Mouse (Mus musculus): Measurements from ENCODE around the gene Ppp1r13b. TPM values are rescaled to one million over a fixed set of nuclear protein-coding genes. Genes with fewer than 3 reads are reported as not detected.

The Ppp1r13b gene
- polyA plus RNA-seq, 1 experiment from 2014 or later = 6.8 TPM

DNA sequence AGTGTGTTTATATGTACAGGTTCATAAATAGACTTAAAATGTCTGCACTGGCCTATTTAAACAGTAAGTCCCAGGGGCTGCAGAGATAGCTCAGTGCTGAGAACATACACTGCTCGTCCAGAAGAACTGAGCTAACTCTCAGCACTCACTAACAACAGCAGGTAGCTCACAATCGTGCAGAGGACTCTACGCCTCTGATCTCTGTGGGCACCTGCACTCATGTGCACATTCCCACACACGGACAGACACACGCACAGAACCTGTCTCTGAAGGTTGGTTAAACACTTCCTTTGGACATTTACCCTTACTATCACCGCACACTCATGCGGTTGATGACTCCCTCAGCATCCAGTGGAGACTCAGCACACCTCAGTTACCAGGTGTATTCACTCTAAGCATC is 37.1 kb downstream of the Ppp1r13b start:
- no peak overlapping the region for H3K4me3 ChIP-seq (ENCODE audit: low read depth, low read length)
- no peak overlapping the region for H3K4me2 ChIP-seq (ENCODE audit: low read depth, low read length)
- no peaks in the 10 kb centered on the region for H3K9me3 ChIP-seq (replicated peaks; ENCODE audit: control insufficient read depth, low read length)
- ATAC-seq (replicated peaks; ENCODE audit: insufficient number of reproducible peaks, low FRiP score, low TSS enrichment, low read depth) (no peak), DNase-seq (ENCODE audit: low spot score) (no peak)
- H3K9ac ChIP-seq (replicated peaks; ENCODE audit: low read length) = no peak overlapping the region
- WGBS = 89% methylated on average over 7 of the region's 7 CpGs
- H3K27ac ChIP-seq (replicated peaks; ENCODE audit: low read depth, low read length) = no peak overlapping the region
- no peaks in the 10 kb centered on the region for H3K36me3 ChIP-seq (replicated peaks; ENCODE audit: control insufficient read depth, insufficient read depth, low read depth, low read length)
- no peaks in the 10 kb centered on the region for H3K27me3 ChIP-seq (ENCODE audit: control insufficient read depth, insufficient read depth, low read length)
- no peaks in the 10 kb centered on the region for H3K4me1 ChIP-seq (ENCODE audit: control insufficient read depth, insufficient read depth, low read length)

DNA sequence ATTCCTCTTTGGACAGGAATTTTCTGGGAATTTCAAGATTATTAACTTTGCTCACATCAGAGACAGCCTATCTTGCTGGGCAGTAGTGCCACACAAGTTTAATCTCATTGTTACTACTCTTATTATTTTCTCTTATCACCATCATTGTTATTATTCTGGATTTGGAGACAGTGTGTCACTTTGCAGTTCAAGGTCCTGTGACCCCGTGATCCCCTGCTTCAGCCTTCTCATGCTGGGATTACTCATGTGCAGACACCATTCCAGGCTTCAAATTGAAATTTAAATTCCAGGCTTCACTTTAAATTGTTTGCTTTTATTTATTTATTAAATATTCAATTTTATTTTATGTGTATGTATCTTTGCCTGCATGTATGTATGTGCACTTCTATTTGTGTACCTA is 38.1 kb downstream of the Ppp1r13b start:
- H3K9me3 ChIP-seq (replicated peaks; ENCODE audit: control insufficient read depth, low read length) = no peaks in the 10 kb centered on the region
- no peaks in the 10 kb centered on the region for H3K36me3 ChIP-seq (replicated peaks; ENCODE audit: control insufficient read depth, insufficient read depth, low read depth, low read length)
- no peaks in the 10 kb centered on the region for H3K27me3 ChIP-seq (ENCODE audit: control insufficient read depth, insufficient read depth, low read length)
- H3K4me3 ChIP-seq (ENCODE audit: low read depth, low read length) = no peak overlapping the region
- ATAC-seq (replicated peaks; ENCODE audit: insufficient number of reproducible peaks, low FRiP score, low TSS enrichment, low read depth) (no peak), DNase-seq (ENCODE audit: low spot score) (no peak)
- H3K27ac ChIP-seq (replicated peaks; ENCODE audit: low read depth, low read length) = no peak overlapping the region
- H3K4me1 ChIP-seq (ENCODE audit: control insufficient read depth, insufficient read depth, low read length) = no peaks in the 10 kb centered on the region
- 81% methylated on average over 1 of the region's 1 CpGs for WGBS
- no peak overlapping the region for H3K4me2 ChIP-seq (ENCODE audit: low read depth, low read length)
- no peak overlapping the region for H3K9ac ChIP-seq (replicated peaks; ENCODE audit: low read length)

DNA sequence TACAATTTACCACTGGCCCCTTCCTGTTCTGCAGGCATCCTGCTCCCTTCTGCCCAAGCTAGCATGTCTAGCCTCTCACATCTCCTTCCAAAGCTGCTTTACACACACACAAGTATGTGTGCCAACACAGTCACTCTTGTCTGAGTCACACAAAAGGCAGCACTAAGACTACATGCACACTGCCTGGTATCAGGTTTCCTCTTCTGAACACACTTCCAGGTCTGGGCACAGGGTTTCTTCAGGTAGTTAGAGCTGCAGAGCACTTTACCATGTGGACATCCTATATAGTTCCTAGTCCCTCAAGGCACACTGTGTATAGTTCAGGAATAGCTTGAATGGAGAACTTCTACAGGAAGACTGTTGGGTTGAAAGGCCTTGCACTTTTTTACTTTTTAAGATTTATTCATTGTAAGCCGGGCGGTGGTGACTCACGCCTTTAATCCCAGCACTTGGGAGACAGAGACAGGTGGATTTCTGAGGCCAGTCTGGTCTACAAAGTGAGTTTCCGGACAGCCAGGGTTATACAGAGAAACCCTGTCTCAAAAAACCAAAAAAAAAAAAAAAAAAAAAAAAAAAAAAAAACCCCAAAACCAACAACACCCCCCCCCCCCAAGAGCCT is 43.6 kb downstream of the Ppp1r13b start:
- DNase-seq (ENCODE audit: low spot score) = no peak

DNA sequence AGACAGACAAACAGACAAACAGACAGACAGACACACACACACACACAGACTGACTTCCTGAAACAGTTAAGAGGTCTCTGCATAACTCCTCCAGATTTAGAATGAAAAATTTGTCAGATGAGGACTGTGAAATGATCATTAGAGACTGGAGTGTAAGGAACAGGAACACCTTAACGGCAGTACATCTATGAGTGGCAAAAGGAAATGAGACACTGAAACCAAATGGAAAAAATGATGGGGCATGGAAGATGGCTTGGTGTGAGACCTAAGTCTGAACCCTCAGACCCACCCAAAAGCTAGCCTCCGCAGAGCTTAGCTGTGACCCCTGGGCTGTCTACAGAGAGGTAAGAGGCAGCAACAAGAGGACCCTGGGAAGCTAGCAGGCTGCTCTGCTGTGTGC is 52.5 kb downstream of the Ppp1r13b start:
- H3K36me3 ChIP-seq (replicated peaks; ENCODE audit: control insufficient read depth, insufficient read depth, low read depth, low read length) = no peaks in the 10 kb centered on the region
- H3K4me3 ChIP-seq (ENCODE audit: low read depth, low read length) = no peak overlapping the region
- H3K27ac ChIP-seq (replicated peaks; ENCODE audit: low read depth, low read length) = no peak overlapping the region
- no peak for DNase-seq (ENCODE audit: low spot score)
- H3K4me2 ChIP-seq (ENCODE audit: low read depth, low read length) = no peak overlapping the region
- 91% methylated on average over 2 of the region's 2 CpGs for WGBS
- no peak overlapping the region for H3K9ac ChIP-seq (replicated peaks; ENCODE audit: low read length)
- H3K9me3 ChIP-seq (replicated peaks; ENCODE audit: control insufficient read depth, low read length) = no peaks in the 10 kb centered on the region
- H3K4me1 ChIP-seq (ENCODE audit: control insufficient read depth, insufficient read depth, low read length) = no peaks in the 10 kb centered on the region
- H3K27me3 ChIP-seq (ENCODE audit: control insufficient read depth, insufficient read depth, low read length) = no peaks in the 10 kb centered on the region
- no peak for ATAC-seq (replicated peaks; ENCODE audit: insufficient number of reproducible peaks, low FRiP score, low TSS enrichment, low read depth)

More for the DNA sequence above, 43.6 kb downstream of the Ppp1r13b start:
- no peak for ATAC-seq (replicated peaks; ENCODE audit: insufficient number of reproducible peaks, low FRiP score, low TSS enrichment, low read depth)
- no peak overlapping the region for H3K27ac ChIP-seq (replicated peaks; ENCODE audit: low read depth, low read length)
- no peak overlapping the region for H3K4me2 ChIP-seq (ENCODE audit: low read depth, low read length)
- no peaks in the 10 kb centered on the region for H3K27me3 ChIP-seq (ENCODE audit: control insufficient read depth, insufficient read depth, low read length)
- H3K9me3 ChIP-seq (replicated peaks; ENCODE audit: control insufficient read depth, low read length) = no peaks in the 10 kb centered on the region
- 92% methylated on average over 4 of the region's 4 CpGs for WGBS
- no peak overlapping the region for H3K9ac ChIP-seq (replicated peaks; ENCODE audit: low read length)
- H3K4me1 ChIP-seq (ENCODE audit: control insufficient read depth, insufficient read depth, low read length) = no peaks in the 10 kb centered on the region
- no peaks in the 10 kb centered on the region for H3K36me3 ChIP-seq (replicated peaks; ENCODE audit: control insufficient read depth, insufficient read depth, low read depth, low read length)
- H3K4me3 ChIP-seq (ENCODE audit: low read depth, low read length) = no peak overlapping the region

DNA sequence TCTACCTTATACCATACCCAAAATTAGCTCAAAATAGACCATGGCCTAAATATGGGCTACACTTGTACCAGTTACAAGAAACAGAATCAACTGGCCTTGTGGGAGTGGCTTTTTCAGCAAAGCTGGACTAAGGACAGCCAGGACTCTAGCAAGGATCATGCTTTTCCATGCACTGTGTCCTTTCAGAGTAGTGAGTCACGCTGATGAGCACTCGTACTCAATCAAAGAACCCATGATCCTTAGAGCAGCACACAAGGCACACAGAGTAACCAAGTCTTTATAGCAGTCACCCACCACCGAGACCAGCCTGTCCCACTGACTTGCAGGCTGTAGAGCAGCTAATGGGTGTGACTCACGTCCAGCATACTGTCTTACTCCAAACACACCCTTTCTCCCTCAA is 54.4 kb downstream of the Ppp1r13b start:
- H3K4me1 ChIP-seq (ENCODE audit: control insufficient read depth, insufficient read depth, low read length) = no peaks in the 10 kb centered on the region
- no peak overlapping the region for H3K27ac ChIP-seq (replicated peaks; ENCODE audit: low read depth, low read length)
- H3K9me3 ChIP-seq (replicated peaks; ENCODE audit: control insufficient read depth, low read length) = no peaks in the 10 kb centered on the region
- no peak overlapping the region for H3K9ac ChIP-seq (replicated peaks; ENCODE audit: low read length)
- no peaks in the 10 kb centered on the region for H3K36me3 ChIP-seq (replicated peaks; ENCODE audit: control insufficient read depth, insufficient read depth, low read depth, low read length)
- H3K4me2 ChIP-seq (ENCODE audit: low read depth, low read length) = no peak overlapping the region
- ATAC-seq (replicated peaks; ENCODE audit: insufficient number of reproducible peaks, low FRiP score, low TSS enrichment, low read depth) (no peak), DNase-seq (ENCODE audit: low spot score) (no peak)
- no peak overlapping the region for H3K4me3 ChIP-seq (ENCODE audit: low read depth, low read length)
- WGBS = 67% methylated on average over 4 of the region's 4 CpGs
- H3K27me3 ChIP-seq (ENCODE audit: control insufficient read depth, insufficient read depth, low read length) = no peaks in the 10 kb centered on the region

DNA sequence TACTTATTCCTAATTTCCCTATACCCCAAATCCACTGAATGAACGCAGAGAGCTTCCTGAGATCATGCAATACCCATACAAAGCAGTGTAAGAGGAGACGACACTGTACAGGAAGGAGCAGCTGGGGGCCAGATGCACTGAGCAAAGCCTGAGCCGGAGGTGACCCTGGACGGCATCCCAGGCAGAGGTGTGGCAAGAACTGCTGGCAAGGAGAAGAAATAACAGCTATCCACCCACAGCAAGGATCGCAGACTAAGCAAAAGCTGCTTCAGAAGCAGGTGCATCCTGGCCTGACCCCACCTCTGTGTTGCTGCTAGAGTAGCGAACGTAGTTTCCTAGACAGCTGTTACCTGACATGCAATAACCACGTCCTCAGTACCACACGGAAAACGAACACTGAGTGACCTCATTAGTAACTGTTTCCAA is 54.9 kb downstream of the Ppp1r13b start:
- peak; percentile 22 for DNase-seq (ENCODE audit: low spot score)
- ATAC-seq (replicated peaks; ENCODE audit: insufficient number of reproducible peaks, low FRiP score, low TSS enrichment, low read depth) = no peak
- 48% methylated on average over 10 of the region's 10 CpGs for WGBS

DNA sequence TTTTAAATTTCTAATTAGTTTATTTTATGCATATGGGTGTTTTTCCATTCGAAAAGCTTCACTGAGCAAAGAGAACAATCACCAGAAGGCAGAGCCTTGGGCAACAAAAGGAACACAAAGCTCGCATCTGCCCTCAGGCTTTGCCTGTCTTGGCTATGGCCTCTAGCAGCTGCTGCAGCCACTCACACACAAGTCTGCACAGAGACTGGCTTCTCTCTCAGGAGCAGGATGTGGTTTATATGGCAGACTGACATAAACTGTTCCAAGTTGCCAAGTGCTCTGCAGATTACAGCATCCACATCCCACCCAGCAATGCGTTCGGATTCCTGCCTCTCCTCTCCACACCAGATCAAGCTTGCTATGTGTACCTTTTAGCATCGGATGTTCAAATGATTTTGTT is 56.2 kb downstream of the Ppp1r13b start:
- DNase-seq (ENCODE audit: low spot score) = no peak
- Histone ChIP-seq H3K36me3 (replicated peaks; ENCODE audit: control insufficient read depth, insufficient read depth, low read depth, low read length) (no peaks in the 10 kb centered on the region), H3K4me1 (ENCODE audit: control insufficient read depth, insufficient read depth, low read length) (no peaks in the 10 kb centered on the region), H3K9me3 (replicated peaks; ENCODE audit: control insufficient read depth, low read length) (no peaks in the 10 kb centered on the region), H3K4me2 (ENCODE audit: low read depth, low read length) (no peak overlapping the region), H3K4me3 (ENCODE audit: low read depth, low read length) (no peak overlapping the region), H3K9ac (replicated peaks; ENCODE audit: low read length) (no peak overlapping the region), H3K27ac (replicated peaks; ENCODE audit: low read depth, low read length) (no peak overlapping the region), H3K27me3 (ENCODE audit: control insufficient read depth, insufficient read depth, low read length) (no peaks in the 10 kb centered on the region)
- WGBS = 78% methylated on average over 5 of the region's 5 CpGs
- no peak for ATAC-seq (replicated peaks; ENCODE audit: insufficient number of reproducible peaks, low FRiP score, low TSS enrichment, low read depth)

More for the DNA sequence above, 54.9 kb downstream of the Ppp1r13b start:
- no peaks in the 10 kb centered on the region for H3K27me3 ChIP-seq (ENCODE audit: control insufficient read depth, insufficient read depth, low read length)
- H3K27ac ChIP-seq (replicated peaks; ENCODE audit: low read depth, low read length) = no peak overlapping the region
- no peaks in the 10 kb centered on the region for H3K9me3 ChIP-seq (replicated peaks; ENCODE audit: control insufficient read depth, low read length)
- H3K4me1 ChIP-seq (ENCODE audit: control insufficient read depth, insufficient read depth, low read length) = no peaks in the 10 kb centered on the region
- H3K9ac ChIP-seq (replicated peaks; ENCODE audit: low read length) = no peak overlapping the region
- no peak overlapping the region for H3K4me2 ChIP-seq (ENCODE audit: low read depth, low read length)
- no peak overlapping the region for H3K4me3 ChIP-seq (ENCODE audit: low read depth, low read length)
- no peaks in the 10 kb centered on the region for H3K36me3 ChIP-seq (replicated peaks; ENCODE audit: control insufficient read depth, insufficient read depth, low read depth, low read length)

DNA sequence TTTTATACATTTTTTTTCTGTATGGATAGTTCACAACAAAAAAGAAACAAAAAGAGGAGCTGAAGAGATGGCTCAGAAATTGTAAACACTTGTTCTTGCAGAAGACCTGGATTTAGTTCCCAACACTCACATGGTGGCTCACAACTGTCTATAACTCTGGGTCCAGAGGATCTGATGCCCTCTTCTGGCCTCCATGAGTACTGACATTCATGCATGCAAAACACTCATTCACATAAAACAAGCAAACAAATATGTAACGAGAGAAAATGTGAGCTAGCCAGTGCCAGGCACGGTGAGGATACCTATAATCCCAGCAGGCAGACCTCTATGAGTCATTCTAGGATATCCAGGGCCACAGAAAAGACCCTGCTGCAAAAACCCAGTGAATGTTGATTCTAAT is 56.7 kb downstream of the Ppp1r13b start:
- Histone ChIP-seq H3K4me1 (ENCODE audit: control insufficient read depth, insufficient read depth, low read length) (no peaks in the 10 kb centered on the region), H3K4me2 (ENCODE audit: low read depth, low read length) (no peak overlapping the region), H3K4me3 (ENCODE audit: low read depth, low read length) (no peak overlapping the region), H3K9me3 (replicated peaks; ENCODE audit: control insufficient read depth, low read length) (no peaks in the 10 kb centered on the region), H3K27ac (replicated peaks; ENCODE audit: low read depth, low read length) (no peak overlapping the region), H3K9ac (replicated peaks; ENCODE audit: low read length) (no peak overlapping the region), H3K27me3 (ENCODE audit: control insufficient read depth, insufficient read depth, low read length) (no peaks in the 10 kb centered on the region), H3K36me3 (replicated peaks; ENCODE audit: control insufficient read depth, insufficient read depth, low read depth, low read length) (no peaks in the 10 kb centered on the region)
- DNase-seq (ENCODE audit: low spot score) = peak; percentile 25
- ATAC-seq (replicated peaks; ENCODE audit: insufficient number of reproducible peaks, low FRiP score, low TSS enrichment, low read depth) = no peak
- WGBS = 62% methylated on average over 2 of the region's 2 CpGs

Data from embryonic facial prominence, embryonic 11.5 days (tissue).